Mouse (Mus musculus) left cerebral cortex, postnatal 36 days (tissue): ENCODE data around the gene Ccdc30. TPM values are rescaled to one million over a fixed set of nuclear protein-coding genes. Genes with fewer than 3 reads are reported as not detected.

Experiments
- DNase-seq, 2 experiments: peaks; one replicate each; pipeline ENCODE4 v3.0.0; 2021 to 2022; ENCODE audit warnings: low spot score in 2 of 2, mixed read lengths in 1 of 2
- intact Hi-C: fragments of 180-260 bp; cut with DNase I; formaldehyde crosslinking; loops from one replicate; pipeline ENCODE4 v1.15.1; 2025
- total RNA-seq, 2 experiments: library from RNA; stranded (reverse); gene quantifications; 2 replicates each; pipeline ENCODE4 v1.2.3; 2021

Gene Ccdc30
- total RNA-seq, 2 experiments from 2014 or later = 19.5 to 23.3 TPM

DNA sequence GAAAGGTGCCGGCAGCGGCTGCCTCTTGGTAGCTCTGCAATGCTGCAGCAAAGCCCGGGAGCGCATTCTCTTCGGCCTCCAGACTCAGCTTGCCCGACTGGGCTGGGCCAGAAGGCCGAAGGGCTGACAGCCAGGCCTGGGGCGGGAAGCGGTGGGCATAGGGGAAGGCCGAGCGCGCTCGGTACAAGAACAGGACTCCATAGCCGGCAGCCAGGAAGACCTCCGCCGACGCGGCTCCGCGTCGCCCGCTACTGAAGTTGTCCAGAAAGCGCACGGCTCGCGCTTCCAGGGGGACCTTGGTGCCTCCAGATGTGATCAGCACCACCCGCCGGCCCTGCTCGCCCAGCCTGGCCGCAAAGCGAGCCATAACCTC lies 6.6 kb upstream of the Ccdc30 start:
- no peak for DNase-seq
- intact Hi-C loops = loop anchor here (1.0 to 5.0 kb wide), 2 partner anchors 40 to 117 kb away; partner anchors contain the start of gene Frg2f1

DNA sequence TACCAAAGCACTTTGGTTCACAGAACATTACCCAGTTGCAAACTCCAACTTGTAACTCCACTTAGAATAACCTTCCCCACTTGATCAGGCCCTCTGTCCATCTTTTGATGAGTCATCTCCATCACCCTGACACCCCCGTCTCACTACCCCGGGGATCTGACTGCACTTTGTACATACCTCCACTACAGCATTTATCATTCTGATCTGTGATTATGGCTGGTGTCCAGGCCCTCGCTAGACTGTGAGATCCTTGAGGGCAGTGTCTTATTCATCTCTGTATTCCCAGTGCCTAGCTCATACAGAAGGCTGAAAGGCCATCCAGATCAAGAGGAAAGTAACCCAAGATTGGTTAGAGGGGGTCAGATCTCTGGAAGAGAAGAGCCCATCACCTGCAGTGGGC lies 5.9 kb upstream of the Ccdc30 start:
- intact Hi-C loops = loop anchor here (5.0 kb wide), 1 partner anchor 41 kb away; no protein-coding TSS in a partner anchor
- DNase-seq = no peak

DNA sequence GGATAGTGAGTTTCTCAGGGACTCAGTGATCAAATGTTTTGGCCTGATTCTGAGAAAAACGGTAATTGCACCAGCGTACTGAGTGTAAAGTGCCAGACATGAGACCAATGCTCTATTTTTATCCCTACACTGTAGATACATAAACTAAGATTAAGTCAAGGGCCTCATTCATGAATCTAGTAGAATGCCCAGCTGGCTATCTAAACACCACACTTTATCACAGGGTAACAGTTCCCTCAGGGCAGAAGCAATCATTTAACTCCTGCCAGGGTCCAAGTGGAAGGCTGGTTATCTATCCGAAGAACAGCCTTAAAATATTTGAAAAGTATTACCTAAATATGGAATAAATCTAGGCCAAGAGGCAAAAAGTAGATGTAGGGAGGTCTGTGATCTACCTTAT lies 2.6 kb upstream of the Ccdc30 start:
- intact Hi-C loops = no loop called here
- DNase-seq = no peak

- intact Hi-C loops = no loop called here
- DNase-seq = no peak
Observed at GRCm38 (mm10) chr4:119417270-119417669, 1.9 kb upstream of the Ccdc30 start.

- intact Hi-C loops = no loop called here
Observed at GRCm38 (mm10) chr4:119412791-119413190, 2.5 kb downstream of the Ccdc30 start.

DNA sequence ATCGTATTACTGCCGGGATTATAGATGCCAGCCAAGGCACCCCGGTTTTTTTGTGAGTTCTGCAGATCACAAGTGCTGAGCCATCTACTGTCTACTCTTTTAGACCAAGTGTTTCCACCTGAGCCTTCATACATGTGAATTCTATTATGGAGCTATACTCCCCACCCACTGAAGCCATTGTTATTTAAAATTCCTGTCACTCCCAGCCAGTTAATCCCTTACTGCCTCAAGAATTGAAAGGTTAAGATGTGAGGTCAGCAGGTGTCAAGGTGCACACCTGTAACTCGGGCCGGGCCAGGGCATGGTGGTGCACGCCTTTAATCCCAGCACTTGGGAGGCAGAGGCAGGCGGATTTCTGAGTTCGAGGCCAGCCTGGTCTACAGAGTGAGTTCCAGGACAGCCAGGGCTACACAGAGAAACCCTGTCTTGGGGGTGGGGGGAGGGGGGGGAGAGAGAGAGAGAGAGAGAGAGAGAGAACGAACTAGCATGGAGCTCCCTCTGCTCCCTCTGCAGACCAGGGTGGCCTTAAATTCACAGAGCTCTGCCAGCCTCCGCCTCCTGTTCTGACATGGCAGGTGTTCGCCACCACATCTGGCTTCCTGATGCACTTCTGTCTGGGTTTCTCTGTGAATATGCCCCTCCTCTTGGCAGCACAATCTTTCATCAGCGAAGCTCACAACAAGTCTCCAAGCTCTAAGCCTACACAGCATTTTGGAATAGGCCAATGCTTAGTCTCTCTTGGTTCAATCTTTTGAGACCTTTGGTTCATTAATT lies 3.3 kb downstream of the Ccdc30 start:
- DNase-seq = no peak
- intact Hi-C loops = no loop called here

More at GRCm38 (mm10) chr4:119412791-119413190, 2.5 kb downstream of the Ccdc30 start:
- no peak for DNase-seq

GRCm38 (mm10) chr4:119403431-119403830 lies 11.9 kb downstream of the Ccdc30 start:
- no peak for DNase-seq
- intact Hi-C loops = no loop called here

DNA sequence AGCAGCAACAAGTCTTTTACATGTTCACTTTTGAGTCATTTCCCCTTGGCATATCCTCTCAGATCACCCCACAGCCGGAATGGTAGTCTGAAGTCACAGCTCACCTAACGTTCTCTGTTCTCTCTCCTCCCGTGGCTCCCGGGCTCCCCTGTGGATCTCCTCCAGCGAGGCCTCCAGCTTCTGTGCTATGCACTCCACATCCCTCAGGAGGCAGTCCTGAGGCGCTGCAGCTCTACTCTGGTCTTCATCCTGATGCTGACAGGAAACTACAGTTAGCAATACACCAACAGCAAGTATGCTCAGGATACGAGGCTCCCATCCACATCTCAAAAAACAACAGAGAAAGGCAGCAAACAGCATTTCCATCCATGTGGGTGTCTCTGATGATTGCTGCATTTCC lies 14.4 kb downstream of the Ccdc30 start:
- intact Hi-C loops = no loop called here
- DNase-seq = no peak

- intact Hi-C loops = no loop called here
- DNase-seq = no peak
Observed at GRCm38 (mm10) chr4:119398751-119399150, 16.6 kb downstream of the Ccdc30 start.

- intact Hi-C loops = no loop called here
- no peak for DNase-seq
Observed at GRCm38 (mm10) chr4:119390369-119390768, 25.0 kb downstream of the Ccdc30 start.

- intact Hi-C loops = no loop called here
- DNase-seq = no peak
Observed at GRCm38 (mm10) chr4:119389184-119389583, 26.1 kb downstream of the Ccdc30 start.

DNA sequence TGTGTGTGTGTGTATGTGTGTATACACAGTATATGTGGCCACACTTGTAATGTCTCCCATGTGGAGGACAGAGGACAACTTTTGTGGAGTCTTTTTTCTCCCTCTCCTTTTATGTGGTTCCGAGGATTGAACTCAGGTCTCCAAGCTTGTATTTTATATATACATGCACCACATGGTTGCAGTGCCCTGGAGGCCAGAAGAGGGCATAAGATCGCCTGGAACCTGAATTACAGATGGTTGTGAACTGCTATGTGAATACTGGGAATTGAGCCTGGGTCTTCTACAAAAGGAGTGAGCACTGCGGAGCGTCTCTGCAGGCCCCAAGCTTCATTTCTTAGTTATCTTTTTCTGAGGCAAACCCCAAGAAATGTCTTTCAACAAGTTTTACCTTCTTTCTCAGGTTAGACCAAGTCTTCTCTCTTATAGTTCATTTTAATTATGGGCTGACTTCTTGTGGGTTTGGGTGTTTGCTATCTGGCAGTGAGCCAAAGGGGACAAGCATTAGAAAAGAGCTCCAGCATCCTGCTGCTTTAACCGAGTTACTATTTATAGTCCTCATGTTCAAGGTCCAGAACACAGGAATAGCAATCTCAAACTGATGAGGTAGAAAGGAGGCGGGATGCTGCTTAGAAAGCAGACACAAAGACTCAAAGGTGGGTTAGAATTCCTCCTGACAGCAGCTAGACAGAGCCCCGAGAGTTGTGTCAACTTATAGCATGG lies 33.7 kb downstream of the Ccdc30 start:
- DNase-seq = no peak
- intact Hi-C loops = no loop called here

GRCm38 (mm10) chr4:119369460-119369859 lies 45.9 kb downstream of the Ccdc30 start:
- DNase-seq = no peak
- intact Hi-C loops = no loop called here

DNA sequence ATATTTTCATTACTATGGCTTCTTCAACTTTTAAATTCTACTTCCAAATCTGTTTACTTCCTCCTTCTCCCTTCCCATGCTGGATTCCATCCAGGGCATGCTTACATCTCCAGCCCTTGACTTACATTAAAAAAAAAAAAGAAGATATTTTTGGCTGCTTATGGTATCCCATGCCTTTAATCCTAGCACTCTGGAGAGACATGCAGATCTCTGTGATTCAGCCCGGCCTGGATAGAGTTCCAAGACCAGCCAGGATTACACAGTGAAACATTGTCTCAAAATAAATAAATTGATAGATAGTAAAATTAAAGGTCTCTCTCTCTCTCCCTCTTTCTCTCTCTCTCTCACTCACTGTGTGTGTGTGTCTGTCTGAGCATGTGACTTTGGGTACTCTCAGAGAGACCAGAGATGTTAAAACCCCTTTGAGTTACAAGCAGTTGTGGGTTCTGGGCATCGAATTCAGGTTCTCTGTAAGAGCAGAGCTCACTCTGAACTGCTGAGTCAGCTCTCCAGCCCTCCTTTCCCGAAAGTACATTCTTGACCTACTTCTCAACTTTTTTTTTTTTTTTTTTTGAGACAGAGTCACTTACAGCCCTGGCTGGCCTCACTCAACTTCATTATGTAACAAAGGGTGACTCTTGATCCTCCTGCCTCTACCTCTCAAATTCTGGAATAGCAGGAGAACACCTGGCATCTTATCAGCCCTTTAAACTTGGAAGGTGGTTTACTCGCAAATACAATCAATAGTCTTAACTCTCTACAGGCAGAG lies 48.4 kb downstream of the Ccdc30 start:
- DNase-seq = no peak
- intact Hi-C loops = no loop called here

DNA sequence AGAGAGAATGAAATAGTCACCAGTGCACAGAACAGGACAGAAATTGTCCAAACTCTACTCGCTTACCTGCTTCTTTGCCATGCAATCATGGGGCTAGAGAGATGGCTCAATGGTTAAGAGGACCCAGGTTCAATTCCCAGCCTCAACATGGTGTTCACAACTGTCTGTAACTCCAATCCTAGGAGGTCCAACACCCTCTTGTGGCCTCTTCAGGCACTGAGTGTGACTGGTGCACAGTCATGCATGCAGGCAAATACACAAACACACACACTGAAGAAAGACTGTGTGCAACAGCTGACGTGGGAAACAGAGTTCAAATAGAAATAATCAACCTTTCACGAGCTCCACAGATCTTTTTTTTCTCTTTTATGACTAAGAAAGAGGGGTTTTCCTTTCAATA lies 53.1 kb downstream of the Ccdc30 start:
- no peak for DNase-seq
- intact Hi-C loops = no loop called here

DNA sequence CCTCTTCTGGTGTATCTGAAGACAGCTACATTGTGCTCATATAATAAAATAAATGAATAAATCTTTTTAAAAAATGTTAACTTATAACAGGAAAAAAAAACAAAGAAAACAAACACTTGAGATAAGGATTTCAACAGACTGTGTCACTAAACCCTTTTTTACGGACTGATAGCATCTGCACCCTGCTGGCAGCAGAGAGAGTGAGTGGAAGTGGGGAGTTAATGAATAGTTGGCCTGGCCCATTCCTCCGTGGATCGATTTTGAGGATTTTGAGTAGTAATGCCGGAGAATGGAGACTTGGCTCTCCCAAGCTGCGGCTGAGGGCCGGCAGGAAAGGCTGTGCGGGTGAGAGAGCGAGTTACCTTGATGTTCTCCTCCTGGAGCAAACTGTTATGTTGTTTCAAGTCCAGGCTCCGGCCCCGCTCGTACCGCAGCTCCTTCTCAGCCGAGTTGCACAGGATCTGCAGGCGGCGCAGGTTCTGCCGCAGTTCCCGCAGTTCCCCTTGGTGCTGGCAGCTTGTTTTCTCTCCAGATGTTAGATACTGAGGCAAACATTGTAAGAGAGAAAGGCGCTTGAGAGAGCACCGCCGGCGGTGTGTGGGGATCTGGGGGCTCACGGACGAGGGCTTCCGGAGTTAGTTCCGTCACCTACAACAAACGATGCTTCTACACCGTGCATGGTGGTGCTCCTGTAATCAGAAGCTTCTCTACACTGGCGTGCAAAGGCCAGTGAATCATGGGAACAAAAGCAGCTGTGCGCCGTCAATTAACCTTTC lies 55.9 kb downstream of the Ccdc30 start:
- DNase-seq = peak in 1 of 2 experiments; percentile 6
- intact Hi-C loops = no loop called here

DNA sequence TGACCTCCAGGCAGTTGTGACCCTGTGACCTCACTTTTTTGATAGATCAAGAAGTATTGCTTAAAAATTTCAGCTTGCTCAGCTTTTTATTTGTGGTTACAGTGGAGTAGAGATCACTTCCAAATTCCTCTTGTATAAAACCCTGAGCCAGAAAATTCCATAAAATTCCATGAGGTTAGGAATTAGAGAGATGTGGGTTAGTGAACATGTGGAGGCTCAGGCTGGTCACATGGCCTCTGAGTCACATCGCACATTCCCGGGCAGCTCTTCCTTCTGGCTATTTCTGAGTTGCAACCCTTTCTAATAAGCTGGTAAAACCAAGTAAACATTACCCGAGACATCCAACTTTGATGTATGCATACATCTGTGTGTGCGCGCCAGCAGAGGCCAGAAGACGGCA lies 69.8 kb downstream of the Ccdc30 start:
- no peak for DNase-seq
- intact Hi-C loops = no loop called here

DNA sequence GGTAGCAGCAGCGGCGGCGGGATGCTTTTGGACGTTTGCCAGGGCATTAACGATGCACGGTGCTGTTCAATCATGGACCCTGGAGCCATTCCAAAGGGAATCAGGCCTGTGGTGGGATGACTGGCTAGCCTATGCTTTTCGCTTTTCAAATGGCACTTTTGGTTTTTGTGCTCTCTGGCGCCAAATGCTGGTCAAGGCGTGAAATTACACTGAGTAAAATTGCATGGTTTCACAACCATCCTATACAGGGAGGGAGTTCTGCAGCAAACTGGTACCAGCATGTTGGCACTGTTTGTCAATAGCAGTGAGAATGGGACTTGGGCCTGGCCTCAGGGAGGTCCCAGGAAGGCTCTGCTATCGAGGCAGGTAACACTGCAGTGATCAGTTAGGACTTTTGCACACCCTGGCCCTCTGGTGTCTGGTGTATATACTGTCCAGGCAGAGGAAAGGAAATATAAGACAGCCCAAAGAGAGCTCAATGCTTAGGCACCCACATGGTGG lies 76.4 kb downstream of the Ccdc30 start:
- intact Hi-C loops = no loop called here

DNA sequence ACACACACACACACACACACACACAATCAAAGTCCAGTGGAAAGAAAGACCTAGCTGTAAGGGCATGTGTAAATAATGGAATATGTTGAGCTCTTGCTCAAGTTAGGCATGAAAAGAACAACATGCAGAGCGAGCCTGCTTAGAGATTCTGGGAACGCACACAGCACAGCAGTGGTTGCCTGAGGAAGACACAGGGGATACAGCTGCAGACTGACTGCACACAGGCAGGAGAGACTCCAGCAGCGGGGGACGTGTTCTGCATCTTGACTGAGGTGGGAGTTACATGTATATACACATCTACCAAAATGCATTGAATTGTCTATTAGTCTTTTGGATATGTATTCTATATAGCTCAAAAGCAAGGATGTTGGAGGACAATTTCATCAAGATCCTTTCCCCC lies 76.9 kb downstream of the Ccdc30 start:
- intact Hi-C loops = no loop called here

More for the DNA sequence above, 76.4 kb downstream of the Ccdc30 start:
- peak; percentile 16 to 20 for DNase-seq

More for the DNA sequence above, 76.9 kb downstream of the Ccdc30 start:
- peak in 1 of 2 experiments; percentile 7 for DNase-seq
